Mouse (Mus musculus) MEL (cell line): ENCODE results near the gene Smg6.

Experiments
- CTCF ChIP-seq, 3 experiments: IDR thresholded peaks in 2 of 3; conservative IDR thresholded peaks in 1 of 3; 2 replicates each; pipeline ENCODE4 v1.5.1; 2011 to 2012; ENCODE audit warnings: low read length in 3 of 3, low read depth in 2 of 3, mild to moderate bottlenecking in 2 of 3, improper control_type of control experiment in 1 of 3, inconsistent platforms in 1 of 3, mixed read lengths in 1 of 3, moderate library complexity in 1 of 3; ENCODE audit not compliant: control insufficient read depth in 1 of 3, insufficient read depth in 1 of 3, poor library complexity in 1 of 3, severe bottlenecking in 1 of 3
- EP300 ChIP-seq, 2 experiments: IDR thresholded peaks; 2 replicates each; pipeline ENCODE4 v1.6.1; 2011; ENCODE audit warnings: improper control_type of control experiment in 2 of 2, low read length in 2 of 2, low read depth in 1 of 2, mild to moderate bottlenecking in 1 of 2
- KAT2A ChIP-seq: conservative IDR thresholded peaks from 2 replicates; pipeline ENCODE4 v1.6.1; 2012; ENCODE audit warnings: low read depth, low read length, improper control_type of control experiment, inconsistent platforms
- POLR2A ChIP-seq, 2 experiments: IDR thresholded peaks; 2 replicates each; pipeline ENCODE4 v1.6.1; 2011 to 2012; ENCODE audit warnings: low read length in 2 of 2, mild to moderate bottlenecking in 2 of 2, control low read depth in 1 of 2, improper control_type of control experiment in 1 of 2, low read depth in 1 of 2, moderate library complexity in 1 of 2; ENCODE audit not compliant: control insufficient read depth in 1 of 2, insufficient read depth in 1 of 2, poor library complexity in 1 of 2
- POLR2AphosphoS2 ChIP-seq: IDR thresholded peaks from 2 replicates; pipeline ENCODE4 v1.6.1; 2011; ENCODE audit warnings: low read length, improper control_type of control experiment
- USF2 ChIP-seq, 2 experiments: IDR thresholded peaks; 2 replicates each; pipeline ENCODE4 v1.6.1; 2011 to 2012; ENCODE audit warnings: improper control_type of control experiment in 2 of 2, low read length in 2 of 2, borderline replicate concordance in 1 of 2, inconsistent platforms in 1 of 2, low read depth in 1 of 2, mild to moderate bottlenecking in 1 of 2; ENCODE audit not compliant: insufficient read depth in 1 of 2
- ZMIZ1 ChIP-seq: IDR thresholded peaks from 2 replicates; pipeline ENCODE4 v1.6.1; 2012; ENCODE audit warnings: low read depth, mild to moderate bottlenecking, inconsistent platforms, low read length, improper control_type of control experiment, moderate library complexity
- ZNF384 ChIP-seq: IDR thresholded peaks from 2 replicates; pipeline ENCODE4 v1.6.1; 2012; ENCODE audit warnings: low read depth, mild to moderate bottlenecking, inconsistent platforms, low read length, improper control_type of control experiment

GRCm38 (mm10) chr11:75026977-75027376, 101.4 kb downstream of the Smg6 start:
- TF ChIP-seq POLR2AphosphoS2 (no peak), EP300 (IDR thresholded peaks at IDR 0.05; ENCODE audit: low read depth in 1 of 2, low read length in 2 of 2) (peak; percentile 34 to 54; a peak in 3 of 4 replicates), CTCF (IDR thresholded peaks at IDR 0.05 in 2 of 3, conservative IDR thresholded peaks at IDR 0.05 in 1 of 3; ENCODE audit: control insufficient read depth in 1 of 3, insufficient read depth in 1 of 3, low read depth in 2 of 3, low read length in 3 of 3, poor library complexity in 1 of 3, severe bottlenecking in 1 of 3) (no peak), POLR2A (IDR thresholded peaks at IDR 0.05; ENCODE audit: control insufficient read depth in 1 of 2, insufficient read depth in 1 of 2, low read depth in 1 of 2, low read length in 2 of 2, poor library complexity in 1 of 2) (no peak), ZMIZ1 (no peak), KAT2A (no peak), ZNF384 (0 out of 2 replicates have a peak, but pooled peaks have one; percentile 21), USF2 (IDR thresholded peaks at IDR 0.05; ENCODE audit: borderline replicate concordance in 1 of 2, insufficient read depth in 1 of 2, low read depth in 1 of 2, low read length in 2 of 2) (no peak)
